Mouse (Mus musculus) liver, embryonic 15.5 days (tissue): ENCODE results near the gene C2. TPM values are rescaled to one million over a fixed set of nuclear protein-coding genes. Genes with fewer than 3 reads are reported as not detected.
"Not testable (repeated sequence)": the region's sequence is repeated elsewhere in the genome, so short reads cannot be mapped to it uniquely, and the experiment has no call there.

Experiments
- ATAC-seq: fragments of 200-750 bp; cut with Nextera tagmentation; 2 replicates; pipeline ENCODE4 v1.8.0; 2017; ENCODE audit warnings: moderate number of reproducible peaks, mild to moderate bottlenecking, moderate library complexity; ENCODE audit not compliant: insufficient read depth
- H3K27ac ChIP-seq: fragments of 300-500 bp; sonication (generic); replicated peaks from 2 replicates; pipeline ENCODE4 v1.5.1; 2015; ENCODE audit warnings: mild to moderate bottlenecking, inconsistent platforms
- H3K27me3 ChIP-seq: fragments of 300-500 bp; sonication (generic); 2 replicates; pipeline ENCODE4 v1.6.1; 2015; ENCODE audit warnings: mild to moderate bottlenecking, inconsistent platforms
- H3K36me3 ChIP-seq: fragments of 300-500 bp; sonication (generic); replicated peaks from 2 replicates; pipeline ENCODE4 v1.6.1; 2015; ENCODE audit warnings: moderate library complexity, mild to moderate bottlenecking, inconsistent platforms
- H3K4me1 ChIP-seq: fragments of 300-500 bp; sonication (generic); replicated peaks from 2 replicates; pipeline ENCODE4 v1.6.1; 2015; ENCODE audit warnings: inconsistent platforms
- H3K4me2 ChIP-seq: fragments of 300-500 bp; sonication (generic); 2 replicates; pipeline ENCODE4 v1.6.1; 2015; ENCODE audit warnings: moderate library complexity, mild to moderate bottlenecking, inconsistent platforms
- H3K4me3 ChIP-seq: fragments of 300-500 bp; sonication (generic); replicated peaks from 2 replicates; pipeline ENCODE4 v1.5.1; 2015; ENCODE audit warnings: mild to moderate bottlenecking, inconsistent platforms
- H3K9ac ChIP-seq: fragments of 300-500 bp; sonication (generic); 2 replicates; pipeline ENCODE4 v1.6.1; 2015; ENCODE audit warnings: moderate library complexity, mild to moderate bottlenecking, inconsistent platforms
- H3K9me3 ChIP-seq: fragments of 300-500 bp; sonication (generic); replicated peaks from 2 replicates; pipeline ENCODE4 v1.6.1; 2016; ENCODE audit warnings: inconsistent platforms
- WGBS: fragments of 180-500 bp; shearing (Covaris S2); methylation state at CpG from one replicate; pipeline ENCODE4 v1.1.7; 2015; ENCODE audit warnings: mixed read lengths; ENCODE audit not compliant: insufficient replicate concordance; 5-methylcytosine and 5-hydroxymethylcytosine counted together
- polyA plus RNA-seq: library from polyadenylated mRNA; unstranded; fragments of >200 nt; fragmentation: Nextera tagmentation; extraction: Ambion mirVana; gene quantifications from 2 replicates; pipeline ENCODE4 v1.2.1, GENCODE M21; 2015

C2 gene
- polyA plus RNA-seq, 1 experiment from 2014 or later = 25.2 TPM

DNA sequence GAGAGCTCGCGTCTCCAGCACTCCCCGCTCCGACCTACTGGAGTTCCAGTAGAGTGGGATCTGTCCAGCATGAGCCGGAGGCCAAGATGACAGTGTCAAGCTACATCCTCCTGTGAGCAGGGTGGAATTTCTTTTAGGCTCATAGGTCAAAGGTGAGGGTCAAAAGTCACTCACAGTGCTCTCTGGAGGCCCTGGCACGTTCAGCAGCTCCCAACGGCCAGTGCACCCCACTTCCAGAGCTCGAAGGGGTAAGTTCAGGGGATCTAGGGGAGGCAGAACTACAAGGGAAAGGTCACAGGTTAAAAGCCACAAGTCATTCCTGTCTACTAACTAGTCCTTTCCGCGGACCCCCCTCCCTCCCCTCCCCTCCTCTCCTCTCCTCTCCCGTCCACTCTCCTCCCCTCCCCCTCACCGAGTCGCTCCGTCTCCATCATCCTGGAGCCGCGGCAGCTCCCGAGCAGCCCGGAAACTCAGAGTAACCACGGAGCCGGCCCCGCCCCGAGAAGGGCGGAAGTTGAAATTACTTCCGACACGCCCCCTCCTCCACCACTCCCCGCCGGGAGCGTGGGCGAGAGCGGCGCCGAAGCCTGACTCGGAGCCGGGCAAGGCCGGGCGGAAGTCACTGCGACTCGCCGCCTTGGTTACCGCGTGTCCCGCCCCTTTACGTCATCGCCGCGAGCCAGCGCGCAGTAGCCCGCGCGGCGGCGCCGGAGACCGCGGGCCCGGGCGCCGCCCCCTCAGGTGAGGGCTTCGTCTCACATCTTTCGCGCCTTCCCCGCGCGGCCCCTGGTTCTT lies 48.1 kb downstream of the C2 start, which contains the start of the genes Skiv2l and Nelfe:
Gene Skiv2l (minus strand): TSS at position 489 of the 795 bp plus-strand sequence.
Gene Nelfe (plus strand): TSS at position 670 of the 795 bp plus-strand sequence.
- peak; percentile 92 for ATAC-seq
- Histone ChIP-seq H3K4me2 (peak within 1 kb of the TSS; percentile 99), H3K9ac (peak within 1 kb of the TSS; percentile 83), H3K36me3 (peaks cover 62% of the 10 kb centered on the region), H3K4me3 (peak within 1 kb of the TSS; percentile 86), H3K4me1 (peaks cover 48% of the 10 kb centered on the region), H3K27ac (peak within 1 kb of the TSS; percentile 78), H3K9me3 (no peaks in the 10 kb centered on the region), H3K27me3 (no peaks in the 10 kb centered on the region)
- WGBS = 2% methylated on average over 62 of the region's 65 CpGs

- peaks cover 64% of the 10 kb centered on the region for H3K36me3 ChIP-seq
- H3K4me2 ChIP-seq = no peak overlapping the region
- no peak overlapping the region for H3K9ac ChIP-seq
- no peak overlapping the region for H3K4me3 ChIP-seq
- no peaks in the 10 kb centered on the region for H3K27me3 ChIP-seq
- no peak for ATAC-seq
- no peaks in the 10 kb centered on the region for H3K9me3 ChIP-seq
- no peak overlapping the region for H3K27ac ChIP-seq
- WGBS = 78% methylated on average over 7 of the region's 7 CpGs
- peaks cover 35% of the 10 kb centered on the region for H3K4me1 ChIP-seq
Measured at GRCm38 (mm10) chr17:34847615-34848014, 50.5 kb downstream of the C2 start.

DNA sequence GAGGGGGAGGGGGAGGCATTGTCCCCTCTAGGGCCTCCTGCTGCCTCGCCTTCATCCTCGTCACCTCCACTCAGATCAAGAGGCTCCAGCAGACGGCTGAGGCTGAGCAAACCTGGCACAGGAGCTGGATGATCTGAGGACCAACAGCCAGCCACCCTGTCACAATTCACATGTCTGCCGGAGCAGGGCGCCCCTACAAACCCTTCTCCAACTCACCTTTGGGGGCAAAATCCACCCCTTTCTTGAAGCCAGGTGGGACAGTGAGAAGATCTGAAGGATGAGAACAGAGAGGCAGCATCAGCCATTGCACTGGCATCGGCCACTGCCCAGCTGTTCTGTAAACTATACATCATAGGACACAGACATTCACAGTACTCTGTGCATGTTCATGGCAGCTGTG lies 50.9 kb downstream of the C2 start:
- no peak overlapping the region for H3K27ac ChIP-seq
- no peaks in the 10 kb centered on the region for H3K9me3 ChIP-seq
- ATAC-seq = no peak
- peaks cover 30% of the 10 kb centered on the region for H3K4me1 ChIP-seq
- H3K36me3 ChIP-seq = peaks cover 64% of the 10 kb centered on the region
- H3K27me3 ChIP-seq = no peaks in the 10 kb centered on the region
- no peak overlapping the region for H3K9ac ChIP-seq
- H3K4me3 ChIP-seq = no peak overlapping the region
- 71% methylated on average over 6 of the region's 6 CpGs for WGBS
- H3K4me2 ChIP-seq = no peak overlapping the region

DNA sequence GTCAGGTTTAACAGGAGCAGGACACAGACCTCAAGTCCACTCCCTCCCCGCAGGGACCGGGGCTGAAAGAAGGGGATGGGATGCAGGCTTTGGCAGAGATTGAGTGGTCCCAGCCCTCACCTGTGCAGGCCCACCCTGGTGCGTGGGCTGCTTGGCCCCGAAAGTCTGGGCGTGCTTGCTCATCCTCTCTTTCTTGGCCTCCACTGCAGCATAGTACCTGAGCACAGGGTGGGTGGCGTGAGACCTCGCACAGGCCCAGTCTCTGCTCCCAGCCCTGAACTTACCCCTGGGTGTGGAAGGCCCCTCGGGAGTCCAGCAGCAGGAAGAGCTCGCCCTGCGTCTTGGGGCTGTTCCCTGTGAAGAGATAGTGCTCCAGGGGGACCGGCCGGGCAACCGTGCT lies 53.2 kb downstream of the C2 start:
- Histone ChIP-seq H3K27me3 (no peaks in the 10 kb centered on the region), H3K9ac (no peak overlapping the region), H3K9me3 (no peaks in the 10 kb centered on the region), H3K4me2 (no peak overlapping the region), H3K4me3 (no peak overlapping the region), H3K27ac (no peak overlapping the region), H3K36me3 (peaks cover 83% of the 10 kb centered on the region), H3K4me1 (peaks cover 32% of the 10 kb centered on the region)
- WGBS = 85% methylated on average over 13 of the region's 13 CpGs
- no peak for ATAC-seq

DNA sequence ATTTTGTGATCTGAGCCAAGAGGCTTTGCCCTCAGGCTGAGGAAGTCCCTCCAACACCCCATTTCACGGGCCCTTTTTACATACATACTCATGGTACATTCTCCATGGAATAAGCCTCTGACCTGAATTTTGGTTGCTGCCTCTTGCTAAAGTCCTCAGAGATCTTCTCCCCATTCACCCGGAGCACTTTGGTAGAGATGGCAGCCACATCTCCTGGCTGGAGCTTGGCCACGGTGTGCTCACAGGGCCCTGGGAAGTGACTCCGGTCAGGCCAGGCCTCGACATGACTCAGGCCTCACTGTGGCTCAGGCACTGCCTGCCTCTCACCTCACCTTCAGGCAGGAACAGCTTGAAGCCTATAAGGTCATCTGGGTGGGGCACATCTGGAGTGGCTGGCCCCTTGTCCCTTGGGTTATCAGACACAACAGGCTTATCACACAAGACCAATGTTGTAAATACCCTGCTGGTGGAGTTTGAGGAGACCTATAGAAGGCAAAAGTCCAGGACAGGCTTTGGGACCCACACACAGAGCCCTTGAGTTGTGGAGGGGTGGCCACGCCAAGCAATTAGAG lies 57.2 kb downstream of the C2 start:
- Histone ChIP-seq H3K4me1 (peaks cover 45% of the 10 kb centered on the region), H3K4me2 (0 out of 2 replicates have a peak overlapping the region, but pooled peaks have one; percentile 25), H3K9me3 (no peaks in the 10 kb centered on the region), H3K36me3 (peaks cover 73% of the 10 kb centered on the region), H3K4me3 (no peak overlapping the region), H3K9ac (peak overlapping the region; percentile 30; the same call in 1 of the 2 replicates), H3K27me3 (no peaks in the 10 kb centered on the region), H3K27ac (peak overlapping the region; percentile 65)
- 71% methylated on average over 6 of the region's 6 CpGs for WGBS
- peak; percentile 5; the same call in 1 of the 2 replicates for ATAC-seq

GRCm38 (mm10) chr17:34838785-34839184 lies 59.3 kb downstream of the C2 start:
- ATAC-seq = no peak
- no peak overlapping the region for H3K27ac ChIP-seq
- peaks cover 53% of the 10 kb centered on the region for H3K4me1 ChIP-seq
- peaks cover 56% of the 10 kb centered on the region for H3K36me3 ChIP-seq
- H3K9ac ChIP-seq = no peak overlapping the region
- 81% methylated on average over 7 of the region's 7 CpGs for WGBS
- no peak overlapping the region for H3K4me3 ChIP-seq
- no peaks in the 10 kb centered on the region for H3K27me3 ChIP-seq
- peak overlapping the region; percentile 96; the same call in 1 of the 2 replicates for H3K4me2 ChIP-seq
- no peaks in the 10 kb centered on the region for H3K9me3 ChIP-seq

DNA sequence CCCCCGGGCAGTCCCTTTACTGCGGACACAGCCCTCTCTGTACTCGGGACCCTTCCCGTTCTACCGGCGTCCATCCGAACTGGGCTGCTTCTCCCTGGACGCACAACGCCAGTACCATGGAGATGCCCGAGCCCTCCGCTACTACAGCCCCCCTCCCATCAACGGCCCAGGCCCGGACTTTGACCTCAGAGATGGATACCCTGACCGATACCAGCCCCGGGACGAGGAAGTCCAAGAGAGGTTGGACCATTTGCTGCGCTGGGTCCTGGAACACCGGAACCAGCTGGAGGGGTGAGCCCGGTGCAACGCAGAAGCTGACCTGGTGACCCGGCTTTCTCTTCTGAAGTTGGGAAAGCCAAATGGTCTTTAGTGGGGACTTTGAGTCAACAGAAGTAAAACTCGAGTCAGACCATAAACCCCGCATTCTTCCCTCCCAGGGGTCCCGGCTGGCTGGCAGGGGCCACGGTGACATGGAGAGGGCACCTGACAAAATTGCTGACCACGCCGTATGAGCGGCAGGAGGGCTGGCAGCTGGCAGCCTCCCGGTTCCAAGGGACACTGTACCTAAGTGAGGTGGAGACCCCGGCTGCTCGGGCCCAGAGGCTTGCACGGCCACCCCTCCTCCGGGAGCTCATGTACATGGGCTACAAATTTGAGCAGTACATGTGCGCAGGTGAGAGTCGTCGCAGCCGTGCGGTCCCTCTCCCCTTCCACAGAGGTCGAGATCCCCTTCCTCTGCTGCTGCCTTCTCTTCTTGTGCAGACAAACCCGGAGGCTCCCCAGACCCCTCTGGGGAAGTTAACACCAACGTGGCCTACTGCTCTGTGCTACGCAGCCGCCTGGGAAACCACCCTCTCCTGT lies 60.4 kb downstream of the C2 start:
- H3K27ac ChIP-seq = peak overlapping the region; percentile 89
- peaks cover 53% of the 10 kb centered on the region for H3K4me1 ChIP-seq
- ATAC-seq = no peak
- H3K9ac ChIP-seq = peak overlapping the region; percentile 81
- peak overlapping the region; percentile 79 for H3K4me3 ChIP-seq
- no peaks in the 10 kb centered on the region for H3K27me3 ChIP-seq
- peaks cover 55% of the 10 kb centered on the region for H3K36me3 ChIP-seq
- H3K4me2 ChIP-seq = peak overlapping the region; percentile 96
- 33% methylated on average over 43 of the region's 43 CpGs for WGBS
- H3K9me3 ChIP-seq = no peaks in the 10 kb centered on the region

DNA sequence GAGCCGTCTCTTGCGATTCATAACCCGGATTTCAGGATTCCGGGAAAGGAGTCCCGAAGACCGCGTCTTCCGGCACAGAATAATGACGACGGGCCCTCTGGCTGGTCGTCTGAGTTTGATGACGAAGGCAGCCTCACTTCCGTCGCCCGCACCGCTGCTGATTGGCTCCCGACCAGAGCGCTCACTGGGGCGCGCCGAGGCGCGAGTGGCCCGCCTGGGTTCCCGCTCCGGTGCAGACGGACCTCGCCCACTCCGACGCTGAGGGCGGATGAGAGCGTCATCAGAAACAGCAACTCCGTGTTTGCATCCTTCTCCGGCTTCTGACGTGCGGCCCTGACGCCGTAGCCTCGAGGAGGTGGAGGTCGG lies 61.2 kb downstream of the C2 start, which contains the start of the genes Stk19 and Dxo:
Gene Stk19 (minus strand): TSS at position 90 of the 366 bp plus-strand sequence.
Gene Dxo (plus strand): TSS at position 164 of the 366 bp plus-strand sequence.
- peaks cover 52% of the 10 kb centered on the region for H3K4me1 ChIP-seq

DNA sequence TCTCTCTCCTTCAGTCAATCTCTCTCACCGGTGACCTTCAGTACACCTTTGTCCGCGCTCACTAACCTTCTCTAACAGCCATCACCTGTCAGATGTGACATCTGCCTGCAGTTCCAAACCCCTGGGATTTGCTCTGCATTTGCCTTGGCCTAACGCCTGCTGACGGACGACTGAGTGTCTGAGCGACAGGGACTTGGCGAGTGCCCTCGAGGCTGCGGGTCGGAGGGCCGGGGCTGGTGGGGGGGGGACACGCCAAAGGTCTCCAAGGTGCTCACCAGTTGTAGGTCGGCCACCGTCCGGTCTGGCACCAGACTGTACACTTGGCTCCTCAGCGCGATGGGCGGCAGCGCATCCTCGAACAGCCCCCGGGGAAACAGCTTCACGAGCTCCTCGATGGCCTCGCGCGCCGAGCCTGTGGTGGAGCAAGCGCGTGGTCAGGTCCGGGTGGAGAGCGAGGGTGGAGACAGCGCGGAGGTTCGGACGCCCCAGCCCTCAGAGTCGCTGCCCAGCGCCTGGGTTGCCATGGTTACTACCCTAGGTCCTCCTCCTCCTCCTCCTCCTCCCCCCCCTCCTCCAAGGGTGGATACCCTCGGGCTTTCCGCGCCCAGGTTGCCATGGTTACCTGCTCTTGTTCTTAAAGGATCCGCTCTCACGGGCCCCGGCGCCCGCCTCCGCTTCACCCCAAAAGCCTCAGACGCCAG lies 61.8 kb downstream of the C2 start:
- Histone ChIP-seq H3K27me3 (no peaks in the 10 kb centered on the region), H3K4me3 (peak overlapping the region; percentile 79), H3K9me3 (no peaks in the 10 kb centered on the region), H3K4me1 (peaks cover 47% of the 10 kb centered on the region), H3K4me2 (peak overlapping the region; percentile 96), H3K27ac (peak overlapping the region; percentile 89), H3K36me3 (peaks cover 53% of the 10 kb centered on the region), H3K9ac (peak overlapping the region; percentile 81)
- peak; percentile 80 for ATAC-seq
- 6% methylated on average over 48 of the region's 48 CpGs for WGBS

More for the DNA sequence above, 61.2 kb downstream of the C2 start, which contains the start of the genes Stk19 and Dxo:
- Histone ChIP-seq H3K4me3 (peak within 1 kb of the TSS; percentile 79), H3K27ac (peak within 1 kb of the TSS; percentile 89), H3K9me3 (no peaks in the 10 kb centered on the region), H3K4me2 (peak within 1 kb of the TSS; percentile 96), H3K27me3 (no peaks in the 10 kb centered on the region), H3K36me3 (peaks cover 55% of the 10 kb centered on the region), H3K9ac (peak within 1 kb of the TSS; percentile 81)
- ATAC-seq = peak; percentile 91
- under 1% methylated on average over 40 of the region's 40 CpGs for WGBS

DNA sequence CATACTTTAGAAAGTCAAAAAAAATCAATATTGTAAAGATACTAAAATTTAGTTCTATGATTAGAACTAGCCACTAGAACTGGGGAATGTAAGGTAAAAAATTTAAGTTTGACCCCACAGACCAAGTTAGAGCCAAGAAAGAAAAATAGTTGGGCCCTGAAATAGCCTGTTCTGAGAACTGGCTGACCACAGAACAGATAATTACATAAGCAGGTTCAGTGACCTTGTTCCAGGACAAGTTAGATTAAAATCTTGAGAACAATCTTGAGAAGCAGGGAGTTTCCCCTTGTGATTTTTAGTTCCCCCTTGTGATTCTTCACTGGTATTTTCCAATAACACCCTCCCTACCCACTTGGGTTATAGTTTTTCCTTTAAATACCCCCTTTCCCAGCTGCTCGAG lies 67.3 kb downstream of the C2 start:
- not testable (repeated sequence) for H3K4me1 ChIP-seq, H3K27me3 ChIP-seq, H3K4me3 ChIP-seq, H3K27ac ChIP-seq, H3K9me3 ChIP-seq, H3K4me2 ChIP-seq, H3K9ac ChIP-seq, ATAC-seq
- peaks cover 75% of the 10 kb centered on the region for H3K36me3 ChIP-seq
- 81% methylated on average over 1 of the region's 1 CpGs for WGBS
